Mouse (Mus musculus) G1E (cell line): Measurements from ENCODE around the gene Tmem45b.

ENCODE experiments used
- CTCF ChIP-seq: IDR thresholded peaks from 2 replicates; pipeline ENCODE4 v1.5.1; 2012; ENCODE audit warnings: low read depth, low read length, inconsistent platforms, mixed read lengths
- GATA1 ChIP-seq: IDR thresholded peaks from 2 replicates; pipeline ENCODE4 v1.6.1; 2012; ENCODE audit warnings: borderline replicate concordance, low read length, inconsistent platforms, mixed read lengths
- POLR2AphosphoS5 ChIP-seq: IDR thresholded peaks from 2 replicates; pipeline ENCODE4 v1.6.1; 2012; ENCODE audit warnings: low read depth, low read length, inconsistent platforms; ENCODE audit not compliant: insufficient replicate concordance
- TAL1 ChIP-seq: conservative IDR thresholded peaks from 2 replicates; pipeline ENCODE4 v1.6.1; 2012; ENCODE audit warnings: low read depth, low read length, inconsistent platforms, mixed read lengths

DNA sequence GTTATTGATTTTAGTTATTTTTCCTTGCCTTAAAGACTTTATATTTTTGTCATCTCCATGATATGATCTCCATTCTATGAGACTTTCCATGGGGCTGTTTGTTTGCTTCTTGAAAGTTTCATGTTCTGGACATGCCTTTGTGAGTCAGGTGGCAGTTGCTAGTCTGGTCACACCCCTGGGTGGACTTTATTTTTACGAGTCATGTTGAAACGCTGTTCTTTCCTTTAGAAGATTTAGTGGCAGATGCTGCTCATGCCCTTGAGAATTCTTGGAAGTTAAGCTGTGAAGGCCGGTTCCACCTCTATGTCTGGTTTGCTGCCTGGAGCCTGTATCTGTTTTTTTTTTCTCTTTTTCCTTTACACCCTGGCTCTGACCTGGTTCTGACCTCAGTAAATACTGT is 43.9 kb upstream of the Tmem45b start:
- TF ChIP-seq TAL1 (no peak), CTCF (no peak), GATA1 (no peak), POLR2AphosphoS5 (no peak)
